Mouse (Mus musculus): ENCODE measurements around the gene H2al2a. TPM values are rescaled to one million over a fixed set of nuclear protein-coding genes. Genes with fewer than 3 reads are reported as not detected.

Gene H2al2a
- polyA plus RNA-seq (2011; ENCODE audit: insufficient read depth, insufficient read length, low read depth, missing spikeins): not detected in 2 replicates

DNA sequence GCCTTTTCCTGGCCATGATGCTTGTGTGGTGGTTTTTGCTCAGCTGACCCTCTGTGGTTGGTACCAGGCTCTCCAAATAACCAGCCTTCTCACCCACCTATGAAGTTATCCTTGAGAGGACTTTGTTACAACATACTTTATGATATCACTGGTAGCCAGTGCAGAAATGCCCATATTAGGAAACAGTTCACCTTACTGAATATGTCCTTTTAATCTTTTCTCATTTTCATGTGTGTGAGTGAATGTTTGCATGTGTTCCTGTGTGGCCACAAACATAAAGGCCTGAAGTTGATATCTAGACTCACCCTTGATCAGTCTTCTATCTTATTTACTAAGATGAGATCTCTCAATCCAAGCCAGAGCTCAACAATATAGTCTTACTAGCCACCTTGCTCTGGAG lies at the start of gene H2al2a:
Gene H2al2a, minus strand, starts transcription at position 101 of the 400 bp plus-strand sequence.
- H3K9me3 ChIP-seq (replicated peaks; ENCODE audit: control insufficient read depth, insufficient read depth, low read length, poor library complexity, severe bottlenecking): no peaks in the 10 kb centered on the region
- H3K27ac ChIP-seq (ENCODE audit: insufficient read depth, low read length): no peak within 1 kb of the TSS
- no peaks in the 10 kb centered on the region for H3K36me3 ChIP-seq (ENCODE audit: control insufficient read depth, insufficient read depth, low read length, poor library complexity, severe bottlenecking)
- no peak within 1 kb of the TSS for H3K9ac ChIP-seq (ENCODE audit: low read depth, poor library complexity, severe bottlenecking)
- no peaks in the 10 kb centered on the region for H3K4me1 ChIP-seq (ENCODE audit: control insufficient read depth, insufficient read depth, low read length)
- no peak within 1 kb of the TSS for H3K4me3 ChIP-seq (ENCODE audit: low read depth, low read length)
- TF ChIP-seq POLR2A (IDR thresholded peaks at IDR 0.05; ENCODE audit: insufficient read depth, low read length) (no peak), EP300 (IDR thresholded peaks at IDR 0.05; ENCODE audit: insufficient read depth, low read depth, low read length) (no peak), CTCF (IDR thresholded peaks at IDR 0.05; ENCODE audit: low read depth, low read length) (no peak)
- H3K27me3 ChIP-seq (ENCODE audit: control insufficient read depth, insufficient read depth, low read length, poor library complexity, severe bottlenecking): no peaks in the 10 kb centered on the region

DNA sequence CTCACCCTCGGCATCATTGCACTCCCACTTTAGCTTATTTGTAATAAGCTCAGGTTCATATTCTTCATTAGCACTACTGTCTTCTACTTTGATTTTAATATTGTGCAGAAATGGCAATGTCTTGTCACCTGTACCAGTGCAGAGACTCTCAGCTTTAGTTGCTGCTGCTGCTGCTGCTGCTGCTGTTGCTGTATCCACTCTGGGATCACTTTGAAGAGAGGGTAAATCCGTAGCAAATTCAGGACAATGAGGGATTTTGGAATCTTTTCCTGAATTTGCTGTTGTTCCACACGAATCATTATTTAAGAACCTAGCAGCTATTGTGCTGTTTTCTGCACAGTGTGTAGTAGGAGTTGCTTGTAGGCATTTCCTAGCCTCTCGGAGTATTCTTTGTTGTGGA lies 49.4 kb upstream of the H2al2a start:
- TF ChIP-seq POLR2A (IDR thresholded peaks at IDR 0.05; ENCODE audit: insufficient read depth, low read length) (no peak), EP300 (IDR thresholded peaks at IDR 0.05; ENCODE audit: insufficient read depth, low read depth, low read length) (no peak)
- Histone ChIP-seq H3K27me3 (ENCODE audit: control insufficient read depth, insufficient read depth, low read length, poor library complexity, severe bottlenecking) (peaks cover 23% of the 10 kb centered on the region), H3K4me1 (ENCODE audit: control insufficient read depth, insufficient read depth, low read length) (no peaks in the 10 kb centered on the region), H3K4me3 (ENCODE audit: low read depth, low read length) (no peak overlapping the region), H3K9ac (ENCODE audit: low read depth, poor library complexity, severe bottlenecking) (no peak overlapping the region), H3K36me3 (ENCODE audit: control insufficient read depth, insufficient read depth, low read length, poor library complexity, severe bottlenecking) (no peaks in the 10 kb centered on the region), H3K27ac (ENCODE audit: insufficient read depth, low read length) (no peak overlapping the region), H3K9me3 (replicated peaks; ENCODE audit: control insufficient read depth, insufficient read depth, low read length, poor library complexity, severe bottlenecking) (no peaks in the 10 kb centered on the region)

DNA sequence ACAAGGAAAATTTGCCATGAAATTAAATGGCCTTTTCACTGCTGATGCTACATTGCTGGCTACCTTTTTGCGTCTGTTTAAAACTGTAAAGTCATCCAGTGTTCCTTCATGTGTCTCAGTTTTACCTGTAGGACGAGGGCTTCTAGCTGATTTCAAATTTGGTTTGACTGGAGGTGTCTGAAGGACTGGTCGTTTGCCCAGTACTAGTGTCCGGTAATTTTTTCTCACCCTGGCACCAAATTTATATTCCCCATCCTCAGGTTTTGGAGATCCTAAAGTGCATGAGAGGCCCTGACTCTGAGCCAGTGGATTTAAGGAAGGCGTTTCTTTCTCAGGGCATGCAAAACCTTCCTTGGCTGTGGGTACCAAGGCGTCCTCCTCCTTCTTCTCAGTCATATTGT lies 49.0 kb upstream of the H2al2a start:
- H3K36me3 ChIP-seq (ENCODE audit: control insufficient read depth, insufficient read depth, low read length, poor library complexity, severe bottlenecking): no peaks in the 10 kb centered on the region
- H3K4me3 ChIP-seq (ENCODE audit: low read depth, low read length): no peak overlapping the region
- H3K4me1 ChIP-seq (ENCODE audit: control insufficient read depth, insufficient read depth, low read length): no peaks in the 10 kb centered on the region
- no peak overlapping the region for H3K9ac ChIP-seq (ENCODE audit: low read depth, poor library complexity, severe bottlenecking)
- no peak overlapping the region for H3K27ac ChIP-seq (ENCODE audit: insufficient read depth, low read length)
- peaks cover 23% of the 10 kb centered on the region for H3K27me3 ChIP-seq (ENCODE audit: control insufficient read depth, insufficient read depth, low read length, poor library complexity, severe bottlenecking)
- TF ChIP-seq EP300 (IDR thresholded peaks at IDR 0.05; ENCODE audit: insufficient read depth, low read depth, low read length) (no peak), CTCF (IDR thresholded peaks at IDR 0.05; ENCODE audit: low read depth, low read length) (no peak), POLR2A (IDR thresholded peaks at IDR 0.05; ENCODE audit: insufficient read depth, low read length) (no peak)
- H3K9me3 ChIP-seq (replicated peaks; ENCODE audit: control insufficient read depth, insufficient read depth, low read length, poor library complexity, severe bottlenecking): no peaks in the 10 kb centered on the region

DNA sequence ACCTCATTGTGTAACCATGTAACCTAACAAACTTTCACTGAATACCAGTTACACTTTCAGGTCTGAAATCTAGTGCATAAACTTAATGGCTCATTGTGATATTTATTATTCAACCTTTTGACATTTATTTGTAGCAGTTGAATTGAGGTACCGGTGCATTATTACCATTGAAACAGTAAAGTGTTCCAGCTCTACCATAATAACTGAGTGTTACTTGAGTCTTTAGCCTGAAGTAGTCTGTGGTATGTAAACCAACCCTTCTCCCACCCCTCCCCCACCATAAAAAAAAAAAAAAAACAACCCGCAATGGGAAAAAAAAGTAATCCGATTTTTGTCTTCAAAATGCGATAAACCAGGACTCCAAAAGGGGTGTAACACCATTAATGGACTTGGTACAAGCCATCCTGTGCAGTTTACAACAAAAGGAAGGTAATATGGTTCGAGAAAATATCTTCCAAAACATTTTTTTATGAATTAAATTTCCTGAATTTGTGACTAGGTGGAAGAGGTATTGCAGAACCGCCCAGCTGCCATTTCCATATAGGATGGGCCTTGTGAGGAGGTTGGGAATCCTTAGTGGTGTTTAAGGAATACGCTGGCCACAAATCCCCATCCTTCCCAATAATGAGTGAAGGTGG lies 48.5 kb upstream of the H2al2a start:
- H3K9me3 ChIP-seq (replicated peaks; ENCODE audit: control insufficient read depth, insufficient read depth, low read length, poor library complexity, severe bottlenecking): no peaks in the 10 kb centered on the region
- no peaks in the 10 kb centered on the region for H3K4me1 ChIP-seq (ENCODE audit: control insufficient read depth, insufficient read depth, low read length)
- H3K27me3 ChIP-seq (ENCODE audit: control insufficient read depth, insufficient read depth, low read length, poor library complexity, severe bottlenecking): peaks cover 21% of the 10 kb centered on the region
- TF ChIP-seq EP300 (IDR thresholded peaks at IDR 0.05; ENCODE audit: insufficient read depth, low read depth, low read length) (no peak), POLR2A (IDR thresholded peaks at IDR 0.05; ENCODE audit: insufficient read depth, low read length) (no peak), CTCF (IDR thresholded peaks at IDR 0.05; ENCODE audit: low read depth, low read length) (no peak)
- H3K9ac ChIP-seq (ENCODE audit: low read depth, poor library complexity, severe bottlenecking): no peak overlapping the region
- no peaks in the 10 kb centered on the region for H3K36me3 ChIP-seq (ENCODE audit: control insufficient read depth, insufficient read depth, low read length, poor library complexity, severe bottlenecking)
- H3K4me3 ChIP-seq (ENCODE audit: low read depth, low read length): no peak overlapping the region
- no peak overlapping the region for H3K27ac ChIP-seq (ENCODE audit: insufficient read depth, low read length)

DNA sequence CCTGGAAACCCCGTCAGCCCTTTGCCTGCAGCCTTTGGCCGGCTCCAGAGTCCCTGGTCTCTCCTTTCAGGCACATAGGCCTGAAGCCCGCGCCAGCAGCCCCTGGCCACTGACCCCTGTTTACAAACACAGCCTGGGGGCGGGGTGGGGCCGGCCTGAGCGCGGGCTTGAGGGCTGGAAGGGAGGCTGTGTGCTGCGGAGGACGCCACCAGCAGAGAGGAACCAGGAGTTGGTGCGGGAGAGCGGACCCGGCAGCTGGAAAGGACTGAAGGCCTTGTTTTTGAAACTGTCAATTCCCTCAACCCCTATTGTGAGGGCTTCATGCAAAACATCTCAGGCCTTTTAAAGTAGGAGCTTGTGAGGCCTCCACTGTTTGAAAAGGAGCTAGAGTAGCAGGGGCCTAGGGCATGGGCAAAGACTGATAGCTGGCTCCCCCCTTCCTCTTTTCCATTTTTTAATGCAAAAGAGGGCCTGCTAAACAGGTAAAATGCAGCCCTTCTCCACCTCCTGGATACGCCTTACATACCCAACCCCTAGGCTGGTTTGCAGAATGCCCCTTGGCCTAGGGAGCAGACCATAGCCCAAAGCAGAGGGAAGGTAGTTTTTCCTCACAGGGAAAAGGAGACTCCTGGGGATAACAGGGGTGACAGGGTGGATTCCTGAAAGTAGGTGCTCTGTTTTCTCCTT lies 44.6 kb upstream of the H2al2a start:
- Histone ChIP-seq H3K9ac (ENCODE audit: low read depth, poor library complexity, severe bottlenecking) (peak overlapping the region; percentile 39), H3K4me3 (ENCODE audit: low read depth, low read length) (peak overlapping the region; percentile 45; the same call in 1 of the 2 replicates), H3K9me3 (replicated peaks; ENCODE audit: control insufficient read depth, insufficient read depth, low read length, poor library complexity, severe bottlenecking) (no peaks in the 10 kb centered on the region), H3K4me1 (ENCODE audit: control insufficient read depth, insufficient read depth, low read length) (no peaks in the 10 kb centered on the region), H3K36me3 (ENCODE audit: control insufficient read depth, insufficient read depth, low read length, poor library complexity, severe bottlenecking) (no peaks in the 10 kb centered on the region), H3K27ac (ENCODE audit: insufficient read depth, low read length) (no peak overlapping the region), H3K27me3 (ENCODE audit: control insufficient read depth, insufficient read depth, low read length, poor library complexity, severe bottlenecking) (peaks cover 28% of the 10 kb centered on the region)
- TF ChIP-seq EP300 (IDR thresholded peaks at IDR 0.05; ENCODE audit: insufficient read depth, low read depth, low read length) (no peak), CTCF (IDR thresholded peaks at IDR 0.05; ENCODE audit: low read depth, low read length) (no peak)

Data from ES-Bruce4 (cell line).